ENCODE assay signal across 21 mouse cellular contexts in genomic region chr11:98397946-98398345, GRCm38 (mm10). TPM values are rescaled to one million over a fixed set of nuclear protein-coding genes. Genes with fewer than 3 reads are reported as not detected.
"Had no signal": no experiment of that assay in that cellular context is flagged by ENCODE, and none has a peak within 500 bp of the region (broad histone marks: within the 10 kb centered on the region; RNA-seq: fewer than 3 reads in every experiment).

No protein-coding gene starts in this region.

- H3K4me2 ChIP-seq: lung, embryonic 15.5 days; midbrain, embryonic 13.5 days; neural tube, embryonic 13.5 days; stomach, embryonic 15.5 days had no signal

- ATAC-seq: liver, postnatal 0 days; lung, postnatal 0 days; midbrain, embryonic 13.5 days; midbrain, embryonic 16.5 days had no signal

- H3K4me3 ChIP-seq: lung, embryonic 15.5 days; midbrain, embryonic 10.5 days; midbrain, embryonic 13.5 days; myocyte; neural tube, embryonic 13.5 days; stomach, embryonic 15.5 days had no signal

- H3K9me3 ChIP-seq: lung, embryonic 15.5 days; midbrain, embryonic 10.5 days; midbrain, embryonic 13.5 days; neural tube, embryonic 13.5 days; stomach, embryonic 15.5 days had no signal

- H3K9ac ChIP-seq: liver, postnatal 0 days; lung, embryonic 15.5 days; midbrain, embryonic 13.5 days; neural tube, embryonic 13.5 days; stomach, embryonic 15.5 days had no signal

- DNase-seq: liver, postnatal 0 days; lung, adult 2 months; right cerebral cortex, postnatal 14 days; thymus, adult 2 months; thymus, postnatal 25 days; thymus, postnatal 4 days had no signal

- H3K27me3 ChIP-seq: lung, embryonic 15.5 days; midbrain, embryonic 13.5 days; stomach, embryonic 15.5 days had no signal

- H3K27ac ChIP-seq: lung, embryonic 15.5 days; midbrain, embryonic 10.5 days; midbrain, embryonic 13.5 days; neural tube, embryonic 13.5 days; stomach, embryonic 15.5 days; stomach, postnatal 0 days had no signal

- H3K36me3 ChIP-seq: lung, embryonic 15.5 days; midbrain, embryonic 10.5 days; neural tube, embryonic 13.5 days; stomach, embryonic 15.5 days had no signal

RNA-seq across cellular contexts. Expression of gene Pnmt, which starts 11.7 kb away (rescaled TPM):
- total RNA-seq: megakaryocyte, adult 5-6 weeks; megakaryocyte-erythroid progenitor cell, adult 5-6 weeks; neutrophil, adult 5-6 weeks had no signal
- polyA plus RNA-seq: liver, postnatal 0 days; lung, postnatal 0 days; midbrain, embryonic 10.5 days; spleen, adult 2 months; stomach, postnatal 0 days; urinary bladder, adult 2 months had no signal

RNA-seq across cellular contexts. Expression of gene Erbb2, which starts 14.3 kb away (rescaled TPM):
- total RNA-seq: megakaryocyte, adult 5-6 weeks; megakaryocyte-erythroid progenitor cell, adult 5-6 weeks had no signal

RNA-seq across cellular contexts. Expression of gene Tcap, which starts 14.3 kb away (rescaled TPM):
- total RNA-seq: megakaryocyte, adult 5-6 weeks; megakaryocyte-erythroid progenitor cell, adult 5-6 weeks; neutrophil, adult 5-6 weeks had no signal
- polyA plus RNA-seq: midbrain, embryonic 10.5 days; midbrain, embryonic 16.5 days; testis, adult 2 months had no signal
